Mouse (Mus musculus) liver, postnatal 0 days (tissue): ENCODE measurements around the gene Herc1. TPM values are rescaled to one million over a fixed set of nuclear protein-coding genes. Genes with fewer than 3 reads are reported as not detected.

Source experiments
- ATAC-seq: fragments of 200-750 bp; cut with Nextera tagmentation; 2 replicates; pipeline ENCODE4 v1.8.0; 2017; ENCODE audit warnings: mild to moderate bottlenecking, moderate library complexity
- DNase-seq: peaks from one replicate; pipeline ENCODE4 v3.0.0-alpha.2; 2016
- H3K27ac ChIP-seq: fragments of 300-500 bp; sonication (generic); 2 replicates; pipeline ENCODE4 v1.5.1; 2014; ENCODE audit warnings: antibody characterized with exemption, moderate library complexity, mild to moderate bottlenecking, low read depth
- H3K27me3 ChIP-seq: fragments of 300-500 bp; sonication (generic); 2 replicates; pipeline ENCODE4 v1.6.1; 2014; ENCODE audit warnings: low read length, control low read depth, mixed read lengths; ENCODE audit not compliant: insufficient read depth
- H3K36me3 ChIP-seq: fragments of 300-500 bp; sonication (generic); replicated peaks from 2 replicates; pipeline ENCODE4 v1.6.1; 2014; ENCODE audit warnings: mild to moderate bottlenecking, control low read depth, low read length, moderate library complexity, mixed read lengths; ENCODE audit not compliant: insufficient read depth
- H3K4me1 ChIP-seq: fragments of 300-500 bp; sonication (generic); 2 replicates; pipeline ENCODE4 v1.6.1; 2014; ENCODE audit warnings: antibody characterized with exemption, mild to moderate bottlenecking, control low read depth; ENCODE audit not compliant: insufficient read depth
- H3K4me2 ChIP-seq: fragments of 300-500 bp; sonication (generic); 2 replicates; pipeline ENCODE4 v1.6.1; 2014; ENCODE audit warnings: low read depth, mild to moderate bottlenecking, low read length, moderate library complexity, mixed read lengths
- H3K4me3 ChIP-seq: fragments of 300-500 bp; sonication (generic); 2 replicates; pipeline ENCODE4 v1.5.1; 2014; ENCODE audit warnings: low read depth, low read length
- H3K9ac ChIP-seq: fragments of 300-500 bp; sonication (generic); replicated peaks from 2 replicates; pipeline ENCODE4 v1.6.1; 2014; ENCODE audit warnings: mild to moderate bottlenecking, moderate library complexity
- H3K9me3 ChIP-seq: fragments of 300-500 bp; sonication (generic); 2 replicates; pipeline ENCODE4 v1.6.1; 2016; ENCODE audit warnings: mild to moderate bottlenecking, control low read depth, low read length, mixed read lengths
- CTCF ChIP-seq: sonication (generic); IDR thresholded peaks from 2 replicates; pipeline ENCODE4 v1.5.1; 2016; ENCODE audit warnings: antibody characterized with exemption, low read depth
- EP300 ChIP-seq: IDR thresholded peaks from 2 replicates; pipeline ENCODE4 v1.6.1; 2016; ENCODE audit warnings: antibody characterized with exemption, low read depth, mild to moderate bottlenecking
- WGBS: fragments of 180-500 bp; shearing (Covaris S2); extraction: QIAGEN DNeasy Blood & Tissue Kit; methylation state at CpG from one replicate; pipeline ENCODE4 v1.1.7; 2014; ENCODE audit not compliant: insufficient replicate concordance; 5-methylcytosine and 5-hydroxymethylcytosine counted together
- polyA plus RNA-seq: library from polyadenylated mRNA; unstranded; fragments of >200 nt; fragmentation: Nextera tagmentation; extraction: Ambion mirVana; gene quantifications from 2 replicates; pipeline ENCODE4 v1.2.1, GENCODE M21; 2015

Gene Herc1
- polyA plus RNA-seq, 1 experiment from 2014 or later, result 13.9 TPM

DNA sequence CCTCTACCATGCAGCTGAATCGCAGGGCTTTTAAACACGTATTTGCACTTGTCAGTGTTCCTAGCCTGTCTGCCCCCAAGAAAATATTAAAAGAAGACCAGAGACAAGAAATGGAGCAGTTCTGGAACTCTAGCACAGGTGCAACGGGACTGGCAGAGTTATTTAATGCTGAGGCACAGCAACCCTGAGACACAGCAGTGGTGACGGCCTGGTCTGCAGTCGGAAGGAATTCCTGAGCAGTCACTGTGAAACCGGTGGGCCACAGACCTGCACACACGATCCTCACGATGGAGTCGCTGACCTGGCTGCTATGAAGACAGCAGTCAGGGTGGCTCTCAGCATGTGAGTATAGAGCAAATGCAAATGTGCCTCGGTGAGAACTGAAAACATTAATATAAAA lies 167.5 kb downstream of the Herc1 start:
- TF ChIP-seq CTCF (no peak), EP300 (no peak)
- H3K9ac ChIP-seq, result no peak overlapping the region
- H3K27me3 ChIP-seq, result no peaks in the 10 kb centered on the region
- H3K27ac ChIP-seq, result no peak overlapping the region
- 91% methylated on average over 10 of the region's 10 CpGs for WGBS
- DNase-seq (no peak), ATAC-seq (no peak)
- no peaks in the 10 kb centered on the region for H3K9me3 ChIP-seq
- no peak overlapping the region for H3K4me2 ChIP-seq
- H3K4me1 ChIP-seq, result peaks cover 9% of the 10 kb centered on the region
- H3K36me3 ChIP-seq, result peaks cover 70% of the 10 kb centered on the region
- H3K4me3 ChIP-seq, result no peak overlapping the region

- H3K36me3 ChIP-seq, result peaks cover 73% of the 10 kb centered on the region
- H3K4me2 ChIP-seq, result no peak overlapping the region
- H3K9ac ChIP-seq, result no peak overlapping the region
- H3K27ac ChIP-seq, result no peak overlapping the region
- TF ChIP-seq EP300 (no peak), CTCF (no peak)
- ATAC-seq, result no peak
- no peak overlapping the region for H3K4me3 ChIP-seq
- WGBS, result 97% methylated on average over 5 of the region's 5 CpGs
- no peaks in the 10 kb centered on the region for H3K9me3 ChIP-seq
- peaks cover 5% of the 10 kb centered on the region; the same call in 1 of the 2 replicates for H3K4me1 ChIP-seq
- no peaks in the 10 kb centered on the region for H3K27me3 ChIP-seq
- no peak for DNase-seq
Observed at GRCm38 (mm10) chr9:66518251-66518650, 168.0 kb downstream of the Herc1 start.

- no peak for ATAC-seq
- WGBS, result 81% methylated on average over 5 of the region's 5 CpGs
- Histone ChIP-seq H3K4me3 (no peak overlapping the region), H3K27ac (no peak overlapping the region; the same call in 1 of the 2 replicates), H3K27me3 (no peaks in the 10 kb centered on the region), H3K36me3 (peaks cover 72% of the 10 kb centered on the region), H3K9ac (no peak overlapping the region), H3K4me2 (no peak overlapping the region), H3K9me3 (no peaks in the 10 kb centered on the region), H3K4me1 (0 out of 2 replicates have a peak, but pooled peaks cover 2% of the 10 kb centered on the region)
- no peak for DNase-seq
- no peak for TF ChIP-seq CTCF
- TF ChIP-seq EP300, result no peak
Observed at GRCm38 (mm10) chr9:66518901-66519300, 168.7 kb downstream of the Herc1 start.

DNA sequence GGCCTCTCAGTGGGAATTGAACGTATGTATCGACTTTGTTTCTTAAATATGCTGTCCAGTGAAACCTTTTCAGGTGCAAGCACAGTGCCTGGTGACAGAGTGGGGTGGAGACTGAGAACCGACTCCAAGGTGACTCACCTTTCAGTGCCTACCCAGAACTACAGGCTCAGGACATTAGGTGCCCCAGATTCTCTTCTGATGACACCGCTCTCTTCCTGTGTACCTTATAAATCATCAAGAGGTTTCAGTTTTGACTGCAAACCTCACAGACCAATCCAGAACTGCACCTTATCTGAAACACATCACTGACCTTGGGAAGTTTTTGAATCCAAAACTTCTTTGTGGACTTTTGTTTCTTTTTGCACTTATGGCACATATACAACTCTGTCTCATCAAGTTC lies 170.0 kb downstream of the Herc1 start:
- ATAC-seq, result no peak
- Histone ChIP-seq H3K27ac (no peak overlapping the region), H3K4me3 (no peak overlapping the region), H3K9ac (no peak overlapping the region), H3K4me1 (no peaks in the 10 kb centered on the region), H3K36me3 (peaks cover 76% of the 10 kb centered on the region), H3K27me3 (no peaks in the 10 kb centered on the region), H3K4me2 (no peak overlapping the region), H3K9me3 (no peaks in the 10 kb centered on the region)
- WGBS, result 90% methylated on average over 4 of the region's 4 CpGs
- no peak for DNase-seq
- no peak for TF ChIP-seq EP300
- TF ChIP-seq CTCF, result no peak

DNA sequence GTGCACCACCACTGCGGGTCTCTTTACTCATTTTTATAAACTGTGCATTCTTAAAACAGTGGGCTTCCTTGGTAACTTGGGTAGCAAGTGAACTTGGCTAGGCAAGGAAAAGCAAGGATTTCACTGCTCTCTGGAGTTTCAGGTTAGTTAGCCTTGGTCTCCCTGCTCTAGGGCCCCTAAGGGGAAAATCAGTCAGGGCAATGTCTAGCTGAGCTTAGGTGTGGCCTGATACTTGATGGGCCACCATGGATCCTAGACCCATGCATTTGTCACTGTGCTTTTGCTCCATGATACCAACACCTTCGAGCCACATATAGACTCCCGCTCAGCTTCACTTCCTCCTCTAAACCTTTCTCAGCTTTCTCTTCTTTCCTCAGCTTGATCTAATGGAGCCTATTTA lies 171.3 kb downstream of the Herc1 start:
- H3K36me3 ChIP-seq, result peaks cover 78% of the 10 kb centered on the region
- no peaks in the 10 kb centered on the region for H3K4me1 ChIP-seq
- no peaks in the 10 kb centered on the region for H3K27me3 ChIP-seq
- no peak for ATAC-seq
- H3K27ac ChIP-seq, result no peak overlapping the region
- no peak overlapping the region for H3K4me2 ChIP-seq
- H3K9me3 ChIP-seq, result no peaks in the 10 kb centered on the region
- 89% methylated on average over 3 of the region's 3 CpGs for whole genome bisulfite sequencing
- TF ChIP-seq CTCF (no peak), EP300 (no peak)
- H3K9ac ChIP-seq, result no peak overlapping the region
- no peak overlapping the region for H3K4me3 ChIP-seq
- no peak for DNase-seq

DNA sequence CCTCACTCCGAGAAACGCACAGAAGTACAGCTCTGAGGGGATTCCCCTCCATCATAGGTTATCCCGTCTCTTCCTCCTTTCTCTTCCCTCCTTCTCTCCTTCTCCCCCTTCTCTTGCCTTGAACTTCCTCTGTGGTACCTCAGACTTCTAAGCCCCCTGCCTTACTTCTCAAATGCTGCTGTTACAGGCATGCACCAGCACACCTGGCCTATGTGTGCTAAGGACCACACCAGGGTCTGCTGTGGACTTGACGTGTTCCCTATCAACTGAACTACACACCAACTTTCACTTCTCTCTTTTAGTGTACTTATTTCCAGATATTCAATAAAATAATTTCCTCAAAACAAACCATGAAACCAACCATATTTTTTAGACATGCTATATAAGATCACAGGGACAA lies 192.5 kb downstream of the Herc1 start:
- Histone ChIP-seq H3K27ac (no peak overlapping the region), H3K9ac (no peak overlapping the region), H3K4me1 (no peaks in the 10 kb centered on the region), H3K9me3 (no peaks in the 10 kb centered on the region), H3K27me3 (no peaks in the 10 kb centered on the region), H3K4me3 (no peak overlapping the region), H3K4me2 (no peak overlapping the region), H3K36me3 (peaks cover 45% of the 10 kb centered on the region)
- WGBS, result 74% methylated on average over 4 of the region's 4 CpGs
- DNase-seq, result no peak
- TF ChIP-seq EP300, result no peak
- no peak for TF ChIP-seq CTCF
- no peak for ATAC-seq

Other genes starting within 250 kb of the Herc1 start
- 30.4 and 34.5 TPM in 2 replicates for gene Snx1, start 223.9 kb upstream of the Herc1 start, polyA plus RNA-seq
- gene Ciao2a, start 223.8 kb upstream of the Herc1 start, polyA plus RNA-seq, result 122 and 133 TPM in 2 replicates
- gene Dapk2, start 192.2 kb upstream of the Herc1 start, polyA plus RNA-seq, result 21.6 and 23.4 TPM in 2 replicates
- 0.51 and 0.88 TPM in 2 replicates for gene Fbxl22, start 164.1 kb downstream of the Herc1 start, polyA plus RNA-seq
- 19.8 and 21.6 TPM in 2 replicates for gene Usp3, start 242.7 kb downstream of the Herc1 start, polyA plus RNA-seq